Mouse (Mus musculus) C2C12 (cell line): Measurements from ENCODE around the gene Elp5. TPM values are rescaled to one million over a fixed set of nuclear protein-coding genes. Genes with fewer than 3 reads are reported as not detected.
A peak's percentile ranks its signal among the peaks of the same experiment; 100 is the strongest.

Experiments
- H3K27me3 ChIP-seq: one replicate; pipeline ENCODE4 v1.6.1; 2011; ENCODE audit not compliant: control insufficient read depth, insufficient read depth, insufficient read length
- H3K36me3 ChIP-seq: one replicate; pipeline ENCODE4 v1.6.1; 2011; ENCODE audit not compliant: control insufficient read depth, insufficient read depth
- H3K4me3 ChIP-seq: one replicate; pipeline ENCODE4 v1.5.1; 2011; ENCODE audit warnings: mild to moderate bottlenecking, control low read depth; ENCODE audit not compliant: poor library complexity, insufficient read depth, severe bottlenecking
- H3K79me2 ChIP-seq: one replicate; pipeline ENCODE4 v1.6.1; 2011; ENCODE audit not compliant: control insufficient read depth, insufficient read depth
- H3K79me3 ChIP-seq: one replicate; pipeline ENCODE4 v1.6.1; 2011; ENCODE audit warnings: low read depth, control low read depth
- H3ac ChIP-seq: one replicate; pipeline ENCODE3; 2011; ENCODE audit warnings: low read depth; ENCODE audit not compliant: control insufficient read depth, insufficient read length
- CEBPB ChIP-seq: IDR thresholded peaks from one replicate; pipeline ENCODE4 v1.6.1; 2011; ENCODE audit warnings: low read depth, mild to moderate bottlenecking, control low read depth, moderate library complexity
- CTCF ChIP-seq: IDR thresholded peaks from one replicate; pipeline ENCODE4 v1.5.1; 2011; ENCODE audit not compliant: control insufficient read depth, insufficient read depth, insufficient read length
- FOSL1 ChIP-seq: IDR thresholded peaks from one replicate; pipeline ENCODE4 v1.8.0; 2011; ENCODE audit warnings: mild to moderate bottlenecking, low read length; ENCODE audit not compliant: poor library complexity, insufficient read depth, severe bottlenecking
- MAX ChIP-seq: IDR thresholded peaks from one replicate; pipeline ENCODE4 v1.6.1; 2011; ENCODE audit warnings: mild to moderate bottlenecking, control low read depth
- MYOD1 ChIP-seq: IDR thresholded peaks from one replicate; pipeline ENCODE4 v1.6.1; 2011; ENCODE audit warnings: low read depth; ENCODE audit not compliant: control insufficient read depth, insufficient read length
- MYOG ChIP-seq: IDR thresholded peaks from one replicate; pipeline ENCODE4 v1.6.1; 2011; ENCODE audit not compliant: control insufficient read depth, insufficient read length; ENCODE audit errors: extremely low read depth
- USF1 ChIP-seq: IDR thresholded peaks from one replicate; pipeline ENCODE4 v1.6.1; 2011; ENCODE audit warnings: low read depth, mild to moderate bottlenecking, control low read depth, moderate library complexity
- polyA plus RNA-seq: library from polyadenylated mRNA; unstranded; fragments of >200 nt; fragmentation: generic; extraction: Trizol; gene quantifications from one replicate; pipeline ENCODE4 v1.2.1, GENCODE M21; 2012; ENCODE audit warnings: missing spikeins

Gene Elp5
- polyA plus RNA-seq, 1 experiment, result 111 TPM

DNA sequence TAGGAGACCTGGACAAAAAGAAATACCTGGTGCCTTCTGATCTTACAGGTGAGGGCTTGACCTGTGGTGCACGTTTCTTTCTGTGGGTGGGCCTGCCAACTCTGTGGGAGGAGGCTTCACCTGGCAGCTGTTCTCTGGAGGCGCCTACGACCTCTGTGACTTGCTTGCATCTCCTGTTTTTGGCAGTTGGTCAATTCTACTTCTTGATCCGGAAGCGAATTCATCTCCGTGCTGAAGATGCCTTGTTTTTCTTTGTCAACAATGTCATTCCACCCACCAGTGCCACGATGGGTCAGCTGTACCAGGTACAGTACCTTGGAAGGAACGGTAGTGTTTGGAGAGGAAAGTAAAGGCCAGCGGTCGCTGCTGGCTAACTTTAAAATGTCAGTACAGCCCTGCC lies 10.1 kb upstream of the Elp5 start:
- H3K27me3 ChIP-seq, result no peaks in the 10 kb centered on the region
- peak overlapping the region; percentile 51 for H3ac ChIP-seq
- H3K36me3 ChIP-seq, result peaks cover 56% of the 10 kb centered on the region
- no peak for TF ChIP-seq CTCF
- TF ChIP-seq CEBPB, result no peak
- TF ChIP-seq MAX, result no peak
- TF ChIP-seq USF1, result no peak
- TF ChIP-seq MYOD1, result no peak
- TF ChIP-seq MYOG, result no peak
- TF ChIP-seq FOSL1, result no peak
- peaks cover 50% of the 10 kb centered on the region for H3K79me2 ChIP-seq
- peak overlapping the region; percentile 79 for H3K4me3 ChIP-seq
- peaks cover 24% of the 10 kb centered on the region for H3K79me3 ChIP-seq

DNA sequence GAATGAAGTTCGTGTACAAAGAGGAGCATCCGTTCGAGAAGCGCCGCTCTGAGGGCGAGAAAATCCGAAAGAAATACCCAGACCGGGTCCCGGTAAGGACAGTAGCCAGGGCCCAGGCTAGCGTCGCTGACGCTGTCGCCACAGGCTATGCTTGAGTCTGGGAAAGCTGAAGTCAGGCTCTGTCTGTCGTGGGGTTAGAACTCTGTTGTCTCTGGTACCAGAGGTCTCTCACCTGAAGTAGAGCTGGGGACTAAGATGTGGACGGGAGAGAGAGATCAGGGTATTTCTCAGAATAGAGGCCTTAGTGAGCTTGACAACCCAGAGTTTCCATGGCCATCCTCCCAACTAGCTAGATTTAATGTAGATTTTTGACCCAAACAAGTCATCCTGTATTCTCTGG lies 9.4 kb upstream of the Elp5 start:
- no peak for TF ChIP-seq USF1
- no peak for TF ChIP-seq CEBPB
- no peak for TF ChIP-seq MYOD1
- TF ChIP-seq CTCF, result no peak
- TF ChIP-seq MYOG, result no peak
- H3ac ChIP-seq, result peak overlapping the region; percentile 91
- H3K27me3 ChIP-seq, result no peaks in the 10 kb centered on the region
- peaks cover 23% of the 10 kb centered on the region for H3K79me3 ChIP-seq
- H3K79me2 ChIP-seq, result peaks cover 51% of the 10 kb centered on the region
- H3K36me3 ChIP-seq, result peaks cover 62% of the 10 kb centered on the region
- peak overlapping the region; percentile 79 for H3K4me3 ChIP-seq

DNA sequence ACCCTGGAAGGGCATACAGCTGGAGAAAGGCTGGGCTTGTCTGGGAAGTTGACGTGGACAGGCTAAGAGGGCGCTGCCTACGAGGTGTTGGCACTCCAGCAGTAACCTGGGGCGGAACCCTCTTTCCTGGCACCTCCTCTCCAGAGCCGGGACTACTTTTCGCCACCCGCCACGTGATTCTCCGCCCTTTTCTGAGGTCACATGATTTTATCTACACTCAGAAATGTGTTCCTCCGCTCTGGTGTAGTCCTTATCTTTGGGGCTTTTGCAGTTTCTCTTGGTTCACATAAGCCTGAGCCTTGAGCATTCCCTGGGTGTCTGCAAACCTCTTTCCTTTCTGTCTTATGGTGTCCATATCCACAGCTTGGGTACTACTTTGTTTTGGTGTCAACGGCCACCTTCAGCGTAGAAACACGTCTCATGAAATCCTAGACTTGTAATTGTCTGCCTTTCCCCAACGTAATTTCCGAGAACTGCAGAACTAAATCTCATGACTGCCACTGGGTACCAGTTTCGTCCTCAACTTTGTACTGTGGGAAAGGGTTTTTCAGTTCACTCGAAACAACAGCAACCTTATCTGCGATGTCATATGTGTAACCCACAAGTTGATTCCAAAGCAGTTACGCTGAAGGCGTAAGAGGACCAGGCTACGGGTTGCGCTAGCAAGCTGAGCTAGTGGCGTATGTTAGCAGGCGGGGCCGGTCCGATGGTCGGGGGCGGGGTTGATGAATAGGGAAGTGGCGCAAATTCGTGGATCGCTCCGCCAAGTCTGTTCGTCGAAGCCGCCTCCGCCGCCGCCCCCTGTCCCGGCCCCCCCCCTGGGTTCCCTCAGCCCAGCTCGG lies 8.8 kb upstream of the Elp5 start, which contains the start of gene Gabarap:
TSS of gene Gabarap (plus strand) at position 294 of the 842 bp plus-strand sequence.
- Histone ChIP-seq H3K79me2 (peaks cover 50% of the 10 kb centered on the region), H3K4me3 (peak within 1 kb of the TSS; percentile 79), H3K79me3 (peaks cover 19% of the 10 kb centered on the region), H3K27me3 (no peaks in the 10 kb centered on the region), H3ac (peak within 1 kb of the TSS; percentile 91), H3K36me3 (peaks cover 68% of the 10 kb centered on the region)
- TF ChIP-seq USF1 (peak; percentile 100), FOSL1 (no peak), MYOD1 (no peak), CEBPB (no peak), CTCF (no peak), MYOG (no peak), MAX (peak; percentile 97)

DNA sequence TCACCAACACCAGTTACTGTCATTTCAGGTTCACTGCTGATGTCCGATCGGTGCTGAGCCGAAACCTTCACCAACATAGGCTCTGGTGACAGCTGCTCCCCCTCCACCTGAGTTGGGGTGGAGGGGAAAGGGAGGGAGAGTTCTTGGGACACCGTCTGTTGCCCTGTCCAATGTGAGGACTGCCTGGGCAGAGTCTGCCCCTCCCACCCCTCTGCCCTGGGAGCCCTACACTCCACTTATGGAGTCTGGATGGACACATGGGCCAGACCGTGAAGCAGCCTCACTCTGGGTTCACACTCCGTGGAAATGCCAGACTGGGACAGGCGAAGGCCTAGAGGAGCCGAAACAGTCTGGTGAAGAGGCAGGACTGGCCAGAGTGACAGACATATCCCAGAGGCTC lies 7.6 kb upstream of the Elp5 start:
- Histone ChIP-seq H3K36me3 (peaks cover 78% of the 10 kb centered on the region), H3K4me3 (no peak overlapping the region), H3K27me3 (no peaks in the 10 kb centered on the region), H3K79me2 (peaks cover 52% of the 10 kb centered on the region), H3ac (no peak overlapping the region), H3K79me3 (peaks cover 21% of the 10 kb centered on the region)
- no peak for TF ChIP-seq MYOG
- TF ChIP-seq CEBPB, result no peak

DNA sequence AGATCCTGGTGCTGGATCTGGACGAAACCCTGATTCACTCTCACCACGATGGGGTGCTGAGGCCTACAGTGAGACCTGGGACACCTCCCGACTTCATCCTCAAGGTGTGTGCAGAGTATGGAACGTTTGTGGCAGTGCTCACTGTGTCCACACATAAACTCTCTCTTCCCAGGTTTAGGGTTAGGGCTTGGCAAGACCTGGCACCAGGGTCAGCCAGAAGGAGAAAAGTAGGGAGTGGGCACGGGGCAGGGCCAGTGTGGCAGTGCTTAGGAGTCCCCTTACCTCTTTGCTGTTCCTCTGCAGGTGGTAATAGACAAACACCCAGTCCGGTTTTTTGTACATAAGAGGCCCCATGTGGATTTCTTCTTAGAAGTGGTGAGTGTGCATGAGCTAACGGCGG lies 2.1 kb upstream of the Elp5 start:
- Histone ChIP-seq H3K4me3 (no peak overlapping the region), H3K27me3 (no peaks in the 10 kb centered on the region), H3K79me2 (peaks cover 75% of the 10 kb centered on the region), H3K79me3 (peaks cover 47% of the 10 kb centered on the region), H3K36me3 (peaks cover 62% of the 10 kb centered on the region), H3ac (no peak overlapping the region)
- TF ChIP-seq MYOG (no peak), MAX (no peak), MYOD1 (no peak), USF1 (no peak), CTCF (no peak), CEBPB (no peak), FOSL1 (no peak)

DNA sequence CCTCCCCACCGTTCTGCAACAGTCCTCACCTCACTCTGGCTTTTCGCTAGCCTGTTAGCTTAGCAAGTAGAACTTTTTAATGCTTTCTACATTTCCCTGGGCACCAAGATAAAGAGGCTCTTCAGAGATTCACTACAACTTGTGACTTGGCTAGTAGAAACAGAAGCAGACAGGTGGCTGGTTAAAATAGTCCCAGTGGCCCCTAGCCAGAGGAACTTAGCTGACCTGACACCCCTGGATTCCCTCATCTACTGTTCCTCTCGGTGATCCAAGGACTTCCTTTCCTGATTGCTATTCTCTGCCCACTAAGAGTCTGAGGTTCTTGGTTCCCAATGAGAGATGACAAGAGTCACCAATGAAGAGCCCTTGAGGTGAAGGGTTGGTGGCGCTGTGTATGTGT lies 1.1 kb upstream of the Elp5 start:
- Histone ChIP-seq H3K36me3 (peaks cover 58% of the 10 kb centered on the region), H3K4me3 (no peak overlapping the region), H3K79me2 (peaks cover 86% of the 10 kb centered on the region), H3K27me3 (no peaks in the 10 kb centered on the region), H3K79me3 (peaks cover 57% of the 10 kb centered on the region), H3ac (peak overlapping the region; percentile 20)
- no peak for TF ChIP-seq USF1
- no peak for TF ChIP-seq CTCF
- no peak for TF ChIP-seq MYOD1
- no peak for TF ChIP-seq MYOG
- no peak for TF ChIP-seq MAX
- no peak for TF ChIP-seq FOSL1
- no peak for TF ChIP-seq CEBPB
